Mouse (Mus musculus): Measurements from ENCODE around the gene Tead2.

- no peak for TF ChIP-seq CTCF (IDR thresholded peaks at IDR 0.05; ENCODE audit: low read depth)
- no peak for TF ChIP-seq EP300 (IDR thresholded peaks at IDR 0.05; ENCODE audit: low read depth)
Measured at GRCm38 (mm10) chr7:45196994-45197393, 18.6 kb upstream of the Tead2 start.

Measured in liver, postnatal 0 days (tissue).